Mouse (Mus musculus): ENCODE data around the gene Ndrg2.
"Not testable (repeated sequence)": the region's sequence is repeated elsewhere in the genome, so short reads cannot be mapped to it uniquely, and the experiment has no call there.

The Ndrg2 gene

DNA sequence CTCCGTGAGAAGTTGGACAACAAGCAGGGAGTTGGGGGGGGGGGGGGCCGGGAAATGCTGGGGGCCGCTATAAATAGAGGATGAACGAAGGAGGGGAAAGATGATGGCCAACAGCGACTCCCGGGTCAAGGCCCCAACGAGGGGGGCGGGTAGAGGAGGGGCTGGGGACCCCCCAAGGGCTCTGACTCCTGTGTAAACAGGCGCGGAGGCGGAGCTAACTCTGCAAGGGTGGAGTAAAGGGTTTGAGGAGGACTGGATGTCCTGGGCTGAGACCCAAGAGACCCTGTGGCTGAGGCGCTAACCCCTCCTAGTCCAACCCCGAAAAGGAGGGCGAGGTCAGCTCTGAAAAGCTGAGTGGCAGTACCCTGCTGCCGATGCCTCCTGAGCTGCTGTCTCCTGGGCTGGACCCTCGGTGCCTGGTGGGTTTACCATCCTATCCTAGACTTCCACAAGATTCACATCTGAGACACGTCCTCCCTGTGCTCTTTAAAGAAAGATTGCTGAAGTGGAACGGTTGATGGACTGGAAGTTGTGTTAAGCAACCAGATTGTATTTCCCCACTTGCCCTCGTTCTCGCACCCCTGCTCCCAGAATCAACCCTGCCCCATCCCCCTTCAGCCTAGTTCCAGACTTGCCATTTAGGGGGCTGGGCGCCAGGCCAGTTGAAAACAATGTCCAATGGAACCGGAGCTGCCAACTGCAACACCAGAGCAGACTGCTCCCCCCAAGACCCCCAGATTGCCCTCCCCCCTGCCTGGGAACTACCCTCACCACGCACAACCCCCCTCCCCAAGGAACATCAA is at the start of gene Ndrg2:
TSS of gene Ndrg2 (minus strand) at position 199 of the 803 bp plus-strand sequence.
- peak; percentile 76 for DNase-seq (ENCODE audit: low read depth)

DNA sequence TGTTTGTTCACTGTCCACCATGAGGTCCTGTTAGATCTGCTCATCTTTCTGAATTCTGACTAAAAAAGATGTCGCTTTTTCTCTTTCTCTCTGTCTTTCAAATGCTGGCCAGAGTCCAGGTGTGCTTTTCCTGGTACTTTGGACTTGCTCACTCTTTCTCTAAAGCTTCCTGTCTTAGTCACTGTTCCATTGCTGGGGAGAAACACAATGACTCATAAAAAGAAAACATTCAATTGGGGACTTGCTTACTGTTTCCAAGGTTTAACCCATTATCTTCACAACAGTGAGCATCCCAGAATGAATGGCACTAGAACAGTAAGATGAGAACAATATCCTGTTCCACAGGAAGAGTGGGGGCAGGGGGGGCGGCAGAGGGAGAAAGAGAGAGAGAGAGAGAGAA is 46.4 kb upstream of the Ndrg2 start:
- no peak for DNase-seq (ENCODE audit: low read depth)

DNA sequence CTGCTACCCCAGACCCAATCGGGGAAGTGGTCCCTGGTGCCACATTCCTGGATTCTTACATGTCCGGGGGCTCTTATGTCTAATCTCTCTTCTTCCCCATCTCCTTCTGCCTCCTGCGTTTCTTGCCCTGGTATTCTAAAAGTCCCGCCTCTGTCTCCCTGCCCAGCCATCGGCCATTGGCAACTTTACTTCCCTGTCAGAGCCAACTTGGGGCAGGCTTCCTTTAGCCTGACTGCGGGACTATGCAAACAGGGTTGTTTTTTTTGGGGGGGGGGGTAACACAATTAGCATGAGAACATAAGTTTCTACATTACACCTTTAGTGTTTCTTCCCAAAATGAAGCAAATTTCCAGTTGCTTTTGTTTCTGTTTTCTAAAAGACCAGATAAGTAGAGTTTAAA is 29.4 kb upstream of the Ndrg2 start:
- no peak for DNase-seq (ENCODE audit: low read depth)

DNA sequence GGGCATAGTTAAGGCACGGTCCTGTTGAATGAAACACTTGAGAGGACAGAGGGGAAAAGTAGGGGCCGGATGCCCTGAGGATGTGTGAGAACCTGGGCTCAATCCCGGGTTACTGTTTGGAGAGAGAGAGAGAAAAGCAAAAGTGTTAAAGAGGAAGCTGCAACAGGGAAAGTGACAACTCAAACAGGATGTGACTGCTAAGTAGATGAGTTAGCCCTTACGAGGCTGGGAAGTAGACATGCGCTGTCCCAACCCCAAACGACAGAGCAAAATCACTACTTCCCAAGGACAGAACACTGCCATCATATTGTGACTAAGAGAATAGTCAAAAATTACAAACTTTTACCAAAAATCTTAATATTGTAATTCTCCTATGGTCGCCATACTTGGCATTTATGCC is 28.3 kb upstream of the Ndrg2 start:
- DNase-seq (ENCODE audit: low read depth): no peak

DNA sequence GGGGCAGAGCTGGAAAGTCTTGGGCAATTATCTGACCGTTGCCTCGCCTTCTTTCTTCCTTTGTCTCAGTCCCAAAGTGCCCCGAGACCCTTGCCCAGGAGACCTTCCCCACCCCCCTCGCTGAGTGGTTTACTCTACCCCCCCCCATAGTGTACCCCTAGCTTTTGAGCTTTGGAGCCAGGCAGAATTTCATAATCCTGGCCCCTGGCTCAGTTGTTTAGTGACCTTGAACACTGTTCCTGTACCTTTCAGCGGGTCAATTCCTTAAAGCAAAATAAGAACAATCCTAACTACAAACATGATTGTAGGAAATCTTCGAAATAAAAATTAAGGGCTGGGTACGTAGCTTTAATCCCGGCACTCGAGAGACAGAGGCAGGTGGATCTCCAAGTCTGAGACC is 27.6 kb upstream of the Ndrg2 start:
- DNase-seq (ENCODE audit: low read depth): no peak

DNA sequence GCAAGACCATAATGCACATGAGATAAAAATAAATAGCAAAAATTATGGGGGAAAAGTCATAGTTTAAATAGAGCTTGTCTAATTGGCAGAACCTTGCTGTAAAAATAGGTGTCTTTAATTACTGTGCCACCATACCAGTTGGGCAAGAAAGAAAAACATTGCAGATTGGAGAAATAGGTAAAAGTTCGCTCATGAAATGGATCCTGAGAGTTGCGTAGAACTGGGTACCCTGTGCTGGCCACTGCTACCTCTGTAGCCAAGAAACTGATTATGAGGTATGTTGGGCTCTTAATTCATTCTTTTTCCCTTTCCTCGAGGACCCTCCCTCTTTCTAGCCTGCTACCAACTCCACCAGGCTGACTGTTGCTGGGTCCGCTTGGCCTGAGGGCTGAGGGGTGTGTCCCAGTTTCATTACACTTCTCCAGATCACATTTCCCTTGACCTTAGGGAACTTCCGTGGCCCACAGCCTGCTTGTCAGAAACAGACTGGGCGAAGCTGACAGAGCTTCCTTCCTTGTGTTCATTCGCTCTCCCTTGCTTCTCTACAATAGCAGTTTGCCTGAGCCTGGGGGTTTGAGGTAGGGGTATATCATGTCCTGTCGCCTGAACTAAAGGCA is 27.1 kb upstream of the Ndrg2 start:
- no peak for DNase-seq (ENCODE audit: low read depth)

DNA sequence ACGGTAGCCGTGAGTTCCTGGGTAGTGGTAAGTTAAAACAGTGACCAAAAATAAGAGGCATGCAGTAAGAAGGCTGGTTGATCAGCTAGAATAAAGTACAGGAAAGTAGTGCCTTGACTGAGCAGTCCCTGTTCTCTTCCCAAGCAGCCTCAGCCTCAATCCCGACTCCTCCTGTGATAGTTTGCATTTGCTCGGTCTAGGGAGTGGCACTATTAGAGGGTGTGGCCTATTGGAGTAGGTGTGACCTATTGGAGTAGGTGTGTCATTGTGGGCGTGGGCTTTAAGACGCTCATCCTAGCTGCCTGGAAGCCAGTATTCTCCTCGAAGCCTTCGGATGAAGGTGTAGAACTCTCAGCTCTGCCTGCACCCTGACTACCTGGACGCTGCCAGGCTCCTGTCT is 25.0 kb upstream of the Ndrg2 start:
- DNase-seq (ENCODE audit: low read depth): no peak

DNA sequence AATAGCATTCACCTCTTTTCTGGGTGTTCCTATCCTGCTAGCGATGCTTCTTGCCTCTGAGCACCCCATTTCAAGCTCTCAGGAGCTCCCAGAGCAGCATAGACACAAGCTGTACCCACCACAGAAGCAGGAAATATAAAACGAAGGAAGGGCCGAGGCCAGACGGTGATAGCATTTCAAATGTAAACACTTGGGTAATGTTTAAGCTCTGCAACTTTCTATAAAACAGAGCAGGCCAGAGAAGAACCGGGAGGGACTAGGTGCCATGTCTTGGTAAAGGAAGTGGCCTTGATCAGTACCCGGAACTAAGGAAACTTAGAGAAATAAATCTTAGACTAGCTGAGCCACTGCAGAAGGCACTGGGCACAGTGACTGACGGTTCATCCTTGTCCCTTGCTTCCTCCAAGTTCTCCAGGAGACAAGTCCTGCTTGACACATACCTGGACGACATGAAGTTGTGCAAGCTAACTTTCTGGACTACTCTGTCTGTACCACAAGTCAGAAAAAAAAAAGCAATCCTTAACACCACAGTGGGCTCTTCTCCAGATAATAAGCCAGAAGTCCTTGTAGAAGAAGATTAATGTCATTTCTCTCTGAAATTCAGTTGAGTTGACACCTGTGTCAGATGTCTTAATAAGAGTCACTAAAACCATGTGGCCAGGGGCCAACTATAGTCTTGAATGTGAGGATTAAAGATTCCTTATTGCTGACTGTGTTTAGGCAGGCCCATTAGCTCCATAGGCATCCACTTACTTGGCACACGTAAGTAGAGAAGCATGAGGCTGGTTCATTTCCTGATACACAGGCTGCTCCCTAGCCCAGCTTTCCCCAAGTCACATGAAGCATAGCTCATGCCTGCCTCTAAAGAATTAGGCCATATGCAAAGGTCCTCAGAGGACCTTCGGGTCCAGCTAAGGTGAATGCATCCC is 18.4 kb upstream of the Ndrg2 start:
- DNase-seq (ENCODE audit: low read depth): no peak

DNA sequence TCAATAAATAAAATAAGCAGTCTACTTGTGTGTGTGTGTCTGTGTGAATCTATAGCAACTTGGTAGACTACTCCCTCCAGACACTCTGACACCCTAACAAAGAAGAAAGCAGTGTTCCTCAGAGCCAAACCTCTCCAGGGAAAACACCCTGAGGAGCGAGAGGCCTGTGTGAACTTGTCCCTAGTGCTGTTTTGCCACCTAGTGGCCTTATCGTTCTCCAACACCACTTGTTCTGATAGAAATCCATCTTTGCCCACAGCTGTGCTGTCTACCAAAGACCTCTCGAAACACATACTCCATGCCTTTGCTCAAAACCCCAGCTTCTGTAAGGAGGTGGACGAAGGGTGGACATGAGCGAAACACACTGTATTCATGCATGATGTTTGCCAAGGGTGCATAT is 16.9 kb upstream of the Ndrg2 start:
- DNase-seq (ENCODE audit: low read depth): peak; percentile 69

DNA sequence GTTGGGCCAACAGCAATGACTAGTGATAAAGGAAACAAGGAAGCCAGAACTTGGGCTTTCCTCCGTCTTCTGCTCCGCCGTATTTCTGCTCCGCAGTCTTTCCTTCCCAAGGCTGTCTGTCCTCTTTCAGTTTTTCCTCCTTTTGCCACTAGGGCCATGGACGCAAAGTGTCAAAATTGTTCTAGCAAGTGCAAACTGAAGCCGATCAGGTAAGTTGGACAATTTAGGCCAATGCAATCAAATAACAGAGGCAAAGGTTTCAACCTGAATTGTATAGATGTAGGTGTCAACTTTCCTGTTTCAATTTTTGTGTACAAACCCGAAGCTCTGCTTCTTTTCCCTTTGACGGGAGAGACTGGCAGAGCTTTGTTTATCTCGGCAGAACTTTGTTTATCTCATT is 16.0 kb upstream of the Ndrg2 start:
- no peak for DNase-seq (ENCODE audit: low read depth)

DNA sequence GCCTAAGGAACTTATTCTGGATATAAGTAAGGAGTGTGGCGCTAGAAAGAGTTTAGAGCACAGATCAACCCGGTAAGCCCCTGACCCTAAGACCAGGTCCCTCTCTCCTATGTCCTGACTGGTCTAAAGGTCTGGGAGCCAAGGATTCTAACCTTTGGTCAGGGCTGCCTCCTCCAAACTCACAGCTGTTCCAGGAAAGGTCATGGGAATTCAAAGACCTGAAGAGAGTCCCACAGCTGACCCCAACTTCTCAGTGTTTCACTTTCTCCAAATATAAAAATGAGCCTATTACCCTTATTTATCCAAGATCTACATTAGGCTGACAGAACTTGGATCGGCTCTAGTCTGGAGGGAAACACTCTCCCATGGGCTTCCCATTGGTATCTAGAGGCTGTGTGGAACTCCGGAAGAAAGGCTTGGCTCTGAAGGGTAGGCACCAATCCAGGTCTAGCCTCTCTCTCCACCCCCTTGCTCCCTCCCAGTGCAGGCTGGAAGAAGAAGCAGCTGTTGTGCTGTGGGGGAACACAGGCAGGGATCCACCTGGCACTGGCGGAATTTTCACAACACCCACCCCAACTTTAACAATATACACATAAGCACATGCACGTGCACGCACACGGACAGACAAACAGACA is 15.5 kb upstream of the Ndrg2 start:
- no peak for DNase-seq (ENCODE audit: low read depth)

DNA sequence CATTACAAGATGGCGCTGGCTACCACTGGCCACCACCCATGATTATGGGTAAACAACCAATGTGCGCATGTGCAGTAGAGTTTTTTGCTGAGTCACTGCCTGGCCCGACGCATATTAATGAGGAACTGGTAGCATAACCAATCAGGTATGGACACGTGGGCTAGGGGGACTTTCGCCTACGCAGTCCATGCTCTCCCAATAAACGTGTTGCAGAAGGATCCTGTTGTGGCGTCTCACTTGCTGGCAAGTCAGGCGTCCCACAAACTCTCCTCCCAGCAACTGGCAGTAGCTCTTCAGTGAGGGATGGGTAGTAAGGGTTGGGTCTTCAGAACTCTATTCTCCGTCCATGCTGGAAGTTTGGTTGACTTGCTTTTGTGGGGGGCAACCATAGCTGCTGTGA is 13.0 kb upstream of the Ndrg2 start:
- not testable (repeated sequence) for DNase-seq (ENCODE audit: low read depth)

DNA sequence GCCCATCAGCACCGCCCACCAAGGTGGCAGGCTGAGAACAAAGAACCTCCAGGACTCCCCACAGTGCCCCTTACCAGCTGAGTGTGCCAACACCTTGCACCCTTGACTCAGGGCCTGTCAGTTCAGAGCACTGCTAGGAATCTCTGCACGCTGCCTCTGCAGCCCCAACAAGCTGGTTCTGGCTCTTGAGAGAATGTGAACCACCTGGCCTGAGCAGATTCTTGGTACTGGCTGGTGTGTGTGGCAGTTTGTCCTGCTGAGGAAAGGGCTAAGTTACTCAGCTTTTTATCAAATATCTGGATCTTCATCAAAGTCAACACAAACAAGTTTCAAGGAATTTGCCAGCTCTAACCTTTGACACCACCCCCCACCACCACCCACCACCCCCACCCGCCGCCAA is 9.5 kb upstream of the Ndrg2 start:
- DNase-seq (ENCODE audit: low read depth): no peak

DNA sequence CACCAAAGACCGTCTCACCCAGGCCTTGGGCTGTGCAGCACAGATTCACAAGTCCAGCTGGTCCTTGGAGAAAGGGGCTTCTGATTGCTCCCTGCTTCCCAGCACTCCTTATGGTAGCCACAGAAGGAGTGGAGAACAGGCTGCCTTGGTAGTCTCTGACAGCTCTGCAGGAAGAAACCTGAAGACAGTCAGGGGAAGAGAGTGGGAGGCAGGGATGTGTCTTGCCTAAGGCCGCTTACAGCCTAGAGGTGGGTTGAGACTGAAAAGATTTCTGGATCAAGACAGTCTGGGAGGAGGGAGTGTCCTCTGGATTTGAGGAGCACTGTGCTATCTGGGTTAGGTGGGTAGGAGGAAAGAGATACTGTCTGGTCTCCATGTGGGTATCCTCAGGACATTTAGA is 9.0 kb upstream of the Ndrg2 start:
- DNase-seq (ENCODE audit: low read depth): no peak

DNA sequence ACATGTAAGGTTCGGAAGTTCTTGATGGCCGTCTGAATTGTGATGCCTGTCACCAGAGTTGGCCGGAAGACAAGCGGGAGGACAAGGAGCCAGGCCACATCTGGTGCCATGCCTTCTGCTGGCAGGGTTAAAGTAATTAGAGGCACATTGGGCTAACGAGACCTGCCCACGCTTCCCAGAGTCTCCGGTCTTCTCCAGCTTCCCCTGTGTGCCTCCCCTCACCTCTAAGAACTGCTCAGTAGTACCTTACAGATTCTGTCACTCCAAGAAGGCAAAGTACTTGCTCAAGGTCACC is 8.6 kb upstream of the Ndrg2 start, which contains the start of gene Rnase13:
TSS of gene Rnase13 (minus strand) at position 203 of the 295 bp plus-strand sequence.
- DNase-seq (ENCODE audit: low read depth): no peak

DNA sequence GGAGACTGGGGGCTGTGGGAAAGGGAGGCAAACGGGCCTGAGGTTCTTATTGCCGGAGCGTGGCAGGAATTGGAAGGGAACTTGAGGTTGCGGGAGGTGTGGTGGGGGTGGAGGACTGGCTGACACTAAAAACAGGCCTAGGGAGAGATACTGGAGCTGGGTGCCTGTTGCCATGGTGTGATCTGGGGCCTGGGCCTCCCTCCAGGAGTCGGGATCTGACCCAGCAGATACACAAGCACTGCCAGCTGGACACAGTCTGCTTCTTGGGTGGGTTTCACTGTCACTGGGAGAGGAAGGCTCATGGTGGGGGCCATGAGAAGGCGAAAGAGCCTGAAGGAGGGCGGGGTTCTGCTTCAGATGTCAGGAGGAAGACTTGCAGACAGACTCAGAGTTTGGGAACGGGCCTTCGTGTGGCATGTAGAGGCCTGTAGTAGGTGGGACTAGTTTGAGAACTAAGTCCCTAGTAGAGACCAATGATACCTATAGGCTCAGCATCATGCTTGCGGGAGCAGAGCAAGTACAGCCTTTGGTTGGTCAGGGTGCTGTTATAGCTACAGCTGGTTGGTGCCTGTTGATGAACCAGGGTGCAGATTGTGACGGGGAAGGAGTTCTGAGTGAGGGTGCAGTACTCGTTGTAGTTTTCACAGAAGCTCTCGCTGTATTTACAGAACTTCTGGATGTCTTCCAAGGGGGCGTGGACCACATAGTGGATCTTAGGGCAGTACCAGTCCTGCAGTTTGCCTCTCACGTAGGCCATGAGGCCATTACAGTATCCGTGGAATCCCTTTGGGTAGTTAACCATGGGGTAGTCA is 8.0 kb upstream of the Ndrg2 start:
- DNase-seq (ENCODE audit: low read depth): no peak

DNA sequence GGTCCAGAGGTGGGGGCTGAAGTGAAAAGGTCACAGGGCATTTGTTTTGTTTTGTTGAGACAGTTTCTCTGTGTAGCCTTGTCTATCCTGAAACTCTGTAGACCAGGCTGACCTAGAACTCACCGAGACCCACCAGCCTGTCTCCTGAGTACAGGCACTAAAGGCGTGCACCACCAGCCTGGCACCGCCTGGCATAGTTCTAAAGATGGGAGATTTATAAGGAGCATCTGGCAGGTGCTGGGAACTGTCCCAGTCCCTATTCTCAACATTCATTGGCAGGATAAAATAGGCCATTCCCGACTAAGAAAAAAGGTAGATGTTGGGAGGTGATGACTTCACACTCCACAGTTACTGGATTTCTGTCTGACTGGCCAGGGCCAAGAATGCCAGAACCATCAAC is 5.0 kb upstream of the Ndrg2 start:
- no peak for DNase-seq (ENCODE audit: low read depth)

DNA sequence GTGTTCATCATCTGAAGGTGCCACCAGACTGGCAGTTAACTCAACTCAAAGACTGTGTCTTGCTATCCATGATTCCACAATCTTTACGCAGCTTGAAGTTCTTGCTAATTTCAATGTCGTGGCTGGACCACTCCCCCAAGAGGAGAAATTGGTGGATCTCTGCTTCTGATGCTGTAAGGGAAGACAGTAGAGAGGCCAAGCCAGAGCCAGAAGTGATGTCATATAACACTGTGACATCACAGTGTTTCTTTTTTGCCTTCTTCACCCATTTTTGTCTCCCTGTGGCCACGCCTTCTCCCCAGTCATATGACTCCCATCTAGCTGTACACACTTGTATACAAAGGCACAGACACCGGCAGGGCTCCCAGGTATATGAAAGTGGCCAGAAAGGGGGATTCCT is 4.2 kb upstream of the Ndrg2 start, which contains the start of gene Tppp2:
TSS of gene Tppp2 (plus strand) at position 301 of the 400 bp plus-strand sequence.
- DNase-seq (ENCODE audit: low read depth): no peak

DNA sequence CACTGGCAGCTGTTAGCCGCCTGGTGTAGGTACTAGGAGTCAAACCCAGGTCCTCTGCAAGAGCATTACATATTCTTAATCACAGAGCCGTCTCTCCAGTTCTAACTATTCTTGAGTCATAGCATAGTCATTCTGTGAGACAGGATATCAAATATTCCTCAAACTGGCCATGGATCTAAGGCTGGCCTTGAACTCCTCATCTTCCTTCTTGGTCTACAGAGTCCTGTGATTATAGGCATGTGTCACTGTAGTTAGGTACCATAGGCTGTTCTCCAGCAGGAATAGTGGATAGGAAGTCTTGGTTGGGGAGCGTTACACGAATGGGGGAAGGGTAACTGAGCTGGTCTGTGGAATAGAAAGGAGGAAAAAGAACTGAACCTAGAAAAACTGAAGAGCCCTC is 2.6 kb upstream of the Ndrg2 start:
- DNase-seq (ENCODE audit: low read depth): no peak

DNA sequence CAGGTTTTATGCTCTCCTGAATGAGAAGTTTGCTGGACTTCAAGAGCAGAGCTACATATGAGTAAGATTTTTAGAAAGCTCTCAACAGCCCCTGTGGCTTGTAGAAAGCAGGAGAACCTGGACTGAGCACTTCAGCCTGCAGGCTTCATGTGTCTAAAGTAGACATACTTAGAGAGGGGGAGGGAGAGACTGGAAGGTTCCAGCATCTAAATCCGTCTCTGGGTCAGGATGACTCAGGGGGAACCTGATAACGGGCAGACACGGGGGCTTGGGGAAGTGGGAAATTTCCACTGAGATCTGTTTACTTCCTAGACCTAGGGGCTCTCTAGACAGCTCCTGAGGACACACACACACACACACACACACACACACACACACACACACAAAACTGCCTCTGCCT is 1.1 kb upstream of the Ndrg2 start:
- DNase-seq (ENCODE audit: low read depth): peak; percentile 20

All from induced T-regulatory cell, adult 2 months (primary cell).